Mouse (Mus musculus): ENCODE measurements around the gene Gpr25.

DNA sequence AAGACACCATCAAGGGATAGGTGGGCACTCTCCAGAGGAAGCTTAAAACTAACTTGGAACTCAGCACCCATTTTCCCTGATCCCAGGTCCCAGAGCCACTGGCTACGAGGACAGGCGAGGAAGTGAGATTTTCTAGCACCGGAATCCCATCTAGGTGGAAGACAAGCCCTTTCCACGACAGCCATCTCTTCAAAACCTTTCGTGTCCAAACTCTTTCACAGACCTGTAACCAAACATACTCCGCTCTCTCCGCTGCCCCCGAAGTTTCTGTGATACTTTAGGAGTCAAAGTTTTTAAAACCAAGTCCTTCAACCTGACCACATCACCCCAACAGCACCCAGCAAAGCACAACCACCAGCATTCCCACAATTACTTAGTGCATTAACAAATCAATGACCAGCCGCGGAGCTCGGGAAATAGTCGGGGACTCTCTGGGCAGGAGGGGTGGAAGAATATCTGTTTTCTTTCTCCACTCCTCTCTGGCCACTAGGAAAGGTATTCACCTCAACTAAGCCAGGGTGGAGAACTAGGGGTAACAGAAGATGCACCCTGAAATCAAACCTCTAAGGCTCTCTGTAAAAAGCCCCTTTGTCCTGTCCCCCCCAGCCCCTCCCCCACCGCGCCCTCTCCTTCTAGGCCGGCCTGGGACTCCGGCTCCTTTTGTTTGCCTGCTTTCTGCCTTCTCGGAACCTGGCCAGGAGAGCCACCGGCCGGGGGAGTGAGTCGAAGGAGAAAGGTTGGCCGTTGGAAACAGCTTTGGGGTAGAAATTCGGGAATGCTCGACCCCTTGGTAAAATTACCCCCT is 27.5 kb downstream of the Gpr25 start:
- TF ChIP-seq RAD21 (IDR thresholded peaks at IDR 0.05; ENCODE audit: low read depth, low read length) = no peak
- TF ChIP-seq EP300 (IDR thresholded peaks at IDR 0.05; ENCODE audit: low read depth in 1 of 2, low read length in 2 of 2) = no peak
- no peak for TF ChIP-seq CTCF (IDR thresholded peaks at IDR 0.05 in 2 of 3, conservative IDR thresholded peaks at IDR 0.05 in 1 of 3; ENCODE audit: control insufficient read depth in 1 of 3, insufficient read depth in 1 of 3, low read depth in 2 of 3, low read length in 3 of 3, poor library complexity in 1 of 3, severe bottlenecking in 1 of 3)
- TF ChIP-seq BHLHE40 (IDR thresholded peaks at IDR 0.05; ENCODE audit: borderline replicate concordance, low read depth, low read length) = no peak
- TF ChIP-seq POLR2AphosphoS5 (IDR thresholded peaks at IDR 0.05; ENCODE audit: borderline replicate concordance, low read depth, low read length) = no peak

Data from MEL (cell line).